Mouse (Mus musculus) heart, adult 11 months (tissue): ENCODE results near the gene Rab43.

ENCODE experiments used
- DNase-seq: peaks from one replicate; pipeline ENCODE4 v3.0.0; 2022

Rab43 gene

GRCm38 (mm10) chr6:87746849-87747248 lies 65.1 kb downstream of the Rab43 start:
- peak; percentile 98 for DNase-seq

GRCm38 (mm10) chr6:87746059-87746458 lies 65.9 kb downstream of the Rab43 start:
- peak; percentile 94 for DNase-seq

DNA sequence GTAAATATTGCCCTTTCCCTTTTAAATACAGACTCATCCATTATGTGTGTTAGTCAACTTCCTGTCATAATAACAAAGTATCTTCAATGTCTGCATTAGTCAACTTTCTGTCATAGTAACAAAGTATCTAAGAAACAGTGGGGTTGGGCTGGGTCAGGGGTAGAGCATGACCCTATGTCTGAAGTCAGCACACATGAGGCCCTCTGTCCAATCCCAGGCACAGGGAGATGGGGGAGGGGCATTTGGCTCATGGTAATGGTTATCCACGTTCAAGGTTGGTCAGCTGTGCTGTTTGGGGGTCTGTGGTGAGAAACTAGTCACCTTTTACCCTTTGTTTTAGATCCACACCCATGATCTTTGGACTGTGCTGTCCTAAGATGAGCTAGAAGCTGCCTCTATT lies 66.7 kb downstream of the Rab43 start:
- DNase-seq = peak; percentile 93

DNA sequence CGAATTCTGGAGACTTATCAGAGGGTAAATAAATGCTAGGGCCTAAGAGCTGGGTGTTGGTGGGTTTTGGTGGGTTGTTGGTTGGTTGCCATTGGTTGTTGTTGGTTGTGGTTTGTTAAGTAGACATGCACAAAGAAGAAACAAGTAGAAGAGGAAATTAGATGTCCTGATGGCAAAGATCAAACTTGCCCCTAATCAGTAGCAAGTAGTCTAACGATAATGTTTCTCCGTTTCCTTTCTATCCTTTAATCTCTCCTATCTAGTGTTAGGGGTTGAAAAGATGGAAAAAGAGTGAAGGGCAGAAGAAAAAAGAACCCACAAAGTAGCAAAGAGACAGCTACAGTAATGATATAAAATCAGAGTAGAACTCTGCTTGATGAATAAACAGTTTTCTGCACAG lies 67.3 kb downstream of the Rab43 start:
- DNase-seq = peak; percentile 70

GRCm38 (mm10) chr6:87743281-87743680 lies 68.7 kb downstream of the Rab43 start:
- DNase-seq = peak; percentile 94

DNA sequence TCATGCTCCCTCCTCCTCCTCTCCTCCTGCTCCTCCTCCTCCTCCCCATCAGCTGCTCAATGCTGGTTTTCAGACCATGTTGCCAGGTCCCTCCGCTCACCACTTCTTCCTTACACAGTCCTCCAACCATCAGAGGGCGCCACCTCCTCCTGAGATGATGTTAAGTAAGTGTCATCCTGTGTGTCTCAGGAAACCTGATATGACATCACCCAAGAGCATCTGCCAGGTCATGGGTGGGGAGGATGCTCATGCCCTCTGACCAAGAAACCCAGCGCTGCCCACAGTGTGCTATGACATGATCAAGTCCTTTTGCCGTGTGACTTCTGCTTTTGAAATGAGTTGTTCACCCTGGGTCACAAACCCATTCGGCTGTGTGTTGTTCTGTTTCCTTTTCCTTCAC lies 69.2 kb downstream of the Rab43 start:
- DNase-seq = peak; percentile 91

GRCm38 (mm10) chr6:87741978-87742377 lies 70.0 kb downstream of the Rab43 start:
- no peak for DNase-seq

GRCm38 (mm10) chr6:87740496-87740895 lies 71.5 kb downstream of the Rab43 start:
- no peak for DNase-seq

DNA sequence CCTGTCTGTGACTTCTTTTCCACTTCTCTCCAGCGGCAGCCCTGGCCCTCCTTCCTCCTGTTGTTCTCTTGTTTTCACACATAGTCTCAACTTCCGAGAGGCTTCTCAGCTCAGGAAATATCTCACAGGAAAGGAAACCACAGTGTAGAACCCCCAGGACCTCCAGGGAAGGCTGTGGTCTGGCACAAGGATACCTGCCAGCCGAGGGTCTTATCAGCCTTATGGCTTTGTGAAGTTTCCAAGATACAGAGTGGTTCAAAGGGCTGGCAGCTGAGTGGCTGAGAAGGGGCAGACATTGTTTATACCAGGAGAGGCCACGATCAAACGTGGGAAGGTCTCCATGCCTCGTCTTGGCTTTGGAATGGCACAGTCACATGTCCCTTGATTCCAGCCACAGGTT lies 72.1 kb downstream of the Rab43 start:
- no peak for DNase-seq
